Mouse (Mus musculus) layer of hippocampus, postnatal 36 days (tissue): Measurements from ENCODE around the gene Gadd45b. TPM values are rescaled to one million over a fixed set of nuclear protein-coding genes. Genes with fewer than 3 reads are reported as not detected.

ENCODE experiments used
- DNase-seq, 2 experiments: peaks; one replicate each; pipeline ENCODE4 v3.0.0; 2022
- total RNA-seq, 2 experiments: library from RNA; stranded (reverse); gene quantifications; 2 replicates each; pipeline ENCODE4 v1.2.3; 2021

Gene Gadd45b
- 10 to 100 TPM; 17.7 to 19.1 TPM for total RNA-seq

GRCm38 (mm10) chr10:80929299-80930226, at the start of gene Gadd45b:
Gene Gadd45b, plus strand, starts transcription at chr10:80930073.
- peak; percentile 98 for DNase-seq

- DNase-seq = peak; percentile 47 to 59
Measured at GRCm38 (mm10) chr10:80880131-80880641, 49.7 kb upstream of the Gadd45b start.

GRCm38 (mm10) chr10:80880901-80881300, 49.0 kb upstream of the Gadd45b start:
- no peak for DNase-seq

GRCm38 (mm10) chr10:80881301-80881700, 48.6 kb upstream of the Gadd45b start:
- no peak for DNase-seq

- DNase-seq = no peak
Measured at GRCm38 (mm10) chr10:80887181-80887580, 42.7 kb upstream of the Gadd45b start.

- DNase-seq = no peak
Measured at GRCm38 (mm10) chr10:80895100-80895499, 34.8 kb upstream of the Gadd45b start.

- no peak for DNase-seq
Measured at GRCm38 (mm10) chr10:80895697-80896096, 34.2 kb upstream of the Gadd45b start.

- DNase-seq = no peak
Measured at GRCm38 (mm10) chr10:80896581-80897485, 33.0 kb upstream of the Gadd45b start.

- peak; percentile 71 to 77 for DNase-seq
Measured at GRCm38 (mm10) chr10:80897861-80898510, 31.9 kb upstream of the Gadd45b start.

GRCm38 (mm10) chr10:80899074-80899473, 30.8 kb upstream of the Gadd45b start:
- no peak for DNase-seq

- no peak for DNase-seq
Measured at GRCm38 (mm10) chr10:80899591-80900317, 30.1 kb upstream of the Gadd45b start.

- peak; percentile 99 for DNase-seq
Measured at GRCm38 (mm10) chr10:80900318-80901247, 29.3 kb upstream of the Gadd45b start, which contains the start of gene Timm13. Gene Timm13, minus strand, starts transcription at chr10:80900969.

GRCm38 (mm10) chr10:80901409-80902272, 28.2 kb upstream of the Gadd45b start:
- no peak for DNase-seq

- no peak for DNase-seq
Measured at GRCm38 (mm10) chr10:80902273-80902940, 27.5 kb upstream of the Gadd45b start.

GRCm38 (mm10) chr10:80903282-80903681, 26.6 kb upstream of the Gadd45b start:
- DNase-seq = no peak

GRCm38 (mm10) chr10:80904004-80904693, 25.7 kb upstream of the Gadd45b start:
- no peak for DNase-seq

GRCm38 (mm10) chr10:80904709-80905108, 25.2 kb upstream of the Gadd45b start:
- DNase-seq = no peak
